Mouse (Mus musculus): Measurements from ENCODE around the gene Prkch. TPM values are rescaled to one million over a fixed set of nuclear protein-coding genes. Genes with fewer than 3 reads are reported as not detected.
A peak's percentile ranks its signal among the peaks of the same experiment; 100 is the strongest.

Gene Prkch
- polyA plus RNA-seq, 1 experiment, result 7.7 TPM

GRCm38 (mm10) chr12:73766152-73766551 is 181.6 kb downstream of the Prkch start:
- no peak for TF ChIP-seq POLR2A (IDR thresholded peaks at IDR 0.05; ENCODE audit: borderline replicate concordance, extremely low read depth, insufficient read depth, insufficient read length, poor library complexity, severe bottlenecking)
- no peak for TF ChIP-seq CTCF (IDR thresholded peaks at IDR 0.05; ENCODE audit: borderline replicate concordance, extremely low read depth, insufficient read depth, insufficient read length)
- no peak for DNase-seq (ENCODE audit: low read depth)

GRCm38 (mm10) chr12:73768788-73769187 is 184.2 kb downstream of the Prkch start:
- no peak for TF ChIP-seq CTCF (IDR thresholded peaks at IDR 0.05; ENCODE audit: borderline replicate concordance, extremely low read depth, insufficient read depth, insufficient read length)
- TF ChIP-seq POLR2A (IDR thresholded peaks at IDR 0.05; ENCODE audit: borderline replicate concordance, extremely low read depth, insufficient read depth, insufficient read length, poor library complexity, severe bottlenecking), result no peak
- DNase-seq (ENCODE audit: low read depth), result no peak

- no peak for DNase-seq (ENCODE audit: low read depth)
- TF ChIP-seq CTCF (IDR thresholded peaks at IDR 0.05; ENCODE audit: borderline replicate concordance, extremely low read depth, insufficient read depth, insufficient read length) (no peak), POLR2A (IDR thresholded peaks at IDR 0.05; ENCODE audit: borderline replicate concordance, extremely low read depth, insufficient read depth, insufficient read length, poor library complexity, severe bottlenecking) (no peak)
Measured at GRCm38 (mm10) chr12:73769536-73769935, 184.9 kb downstream of the Prkch start.

GRCm38 (mm10) chr12:73770771-73771170 is 186.2 kb downstream of the Prkch start:
- TF ChIP-seq CTCF (IDR thresholded peaks at IDR 0.05; ENCODE audit: borderline replicate concordance, extremely low read depth, insufficient read depth, insufficient read length), result no peak
- no peak for TF ChIP-seq POLR2A (IDR thresholded peaks at IDR 0.05; ENCODE audit: borderline replicate concordance, extremely low read depth, insufficient read depth, insufficient read length, poor library complexity, severe bottlenecking)
- DNase-seq (ENCODE audit: low read depth), result no peak

GRCm38 (mm10) chr12:73774793-73775385 is 190.3 kb downstream of the Prkch start:
- TF ChIP-seq POLR2A (IDR thresholded peaks at IDR 0.05; ENCODE audit: borderline replicate concordance, extremely low read depth, insufficient read depth, insufficient read length, poor library complexity, severe bottlenecking), result no peak
- no peak for TF ChIP-seq CTCF (IDR thresholded peaks at IDR 0.05; ENCODE audit: borderline replicate concordance, extremely low read depth, insufficient read depth, insufficient read length)

GRCm38 (mm10) chr12:73776401-73776945 is 191.9 kb downstream of the Prkch start:
- DNase-seq (ENCODE audit: low read depth), result no peak

More at GRCm38 (mm10) chr12:73774793-73775385, 190.3 kb downstream of the Prkch start:
- DNase-seq (ENCODE audit: low read depth), result no peak

GRCm38 (mm10) chr12:73777673-73778072 is 193.1 kb downstream of the Prkch start:
- no peak for TF ChIP-seq CTCF (IDR thresholded peaks at IDR 0.05; ENCODE audit: borderline replicate concordance, extremely low read depth, insufficient read depth, insufficient read length)
- no peak for TF ChIP-seq POLR2A (IDR thresholded peaks at IDR 0.05; ENCODE audit: borderline replicate concordance, extremely low read depth, insufficient read depth, insufficient read length, poor library complexity, severe bottlenecking)
- DNase-seq (ENCODE audit: low read depth), result no peak

More at GRCm38 (mm10) chr12:73776401-73776945, 191.9 kb downstream of the Prkch start:
- TF ChIP-seq CTCF (IDR thresholded peaks at IDR 0.05; ENCODE audit: borderline replicate concordance, extremely low read depth, insufficient read depth, insufficient read length), result no peak
- TF ChIP-seq POLR2A (IDR thresholded peaks at IDR 0.05; ENCODE audit: borderline replicate concordance, extremely low read depth, insufficient read depth, insufficient read length, poor library complexity, severe bottlenecking), result no peak

- TF ChIP-seq CTCF (IDR thresholded peaks at IDR 0.05; ENCODE audit: borderline replicate concordance, extremely low read depth, insufficient read depth, insufficient read length) (no peak), POLR2A (IDR thresholded peaks at IDR 0.05; ENCODE audit: borderline replicate concordance, extremely low read depth, insufficient read depth, insufficient read length, poor library complexity, severe bottlenecking) (no peak)
- DNase-seq (ENCODE audit: low read depth), result peak; percentile 37
Measured at GRCm38 (mm10) chr12:73779332-73780231, 195.0 kb downstream of the Prkch start.

- DNase-seq (ENCODE audit: low read depth), result no peak
- TF ChIP-seq CTCF (IDR thresholded peaks at IDR 0.05; ENCODE audit: borderline replicate concordance, extremely low read depth, insufficient read depth, insufficient read length) (no peak), POLR2A (IDR thresholded peaks at IDR 0.05; ENCODE audit: borderline replicate concordance, extremely low read depth, insufficient read depth, insufficient read length, poor library complexity, severe bottlenecking) (no peak)
Measured at GRCm38 (mm10) chr12:73781425-73782032, 196.9 kb downstream of the Prkch start.

GRCm38 (mm10) chr12:73786909-73787308 is 202.3 kb downstream of the Prkch start:
- no peak for TF ChIP-seq POLR2A (IDR thresholded peaks at IDR 0.05; ENCODE audit: borderline replicate concordance, extremely low read depth, insufficient read depth, insufficient read length, poor library complexity, severe bottlenecking)
- no peak for TF ChIP-seq CTCF (IDR thresholded peaks at IDR 0.05; ENCODE audit: borderline replicate concordance, extremely low read depth, insufficient read depth, insufficient read length)
- DNase-seq (ENCODE audit: low read depth), result peak; percentile 84

- TF ChIP-seq POLR2A (IDR thresholded peaks at IDR 0.05; ENCODE audit: borderline replicate concordance, extremely low read depth, insufficient read depth, insufficient read length, poor library complexity, severe bottlenecking) (no peak), CTCF (IDR thresholded peaks at IDR 0.05; ENCODE audit: borderline replicate concordance, extremely low read depth, insufficient read depth, insufficient read length) (no peak)
- no peak for DNase-seq (ENCODE audit: low read depth)
Measured at GRCm38 (mm10) chr12:73788850-73789249, 204.3 kb downstream of the Prkch start.

Data from brain, embryonic 14.5 days (tissue).